Mouse (Mus musculus) urinary bladder, adult 2 months (tissue): ENCODE results near the gene E2f3. TPM values are rescaled to one million over a fixed set of nuclear protein-coding genes. Genes with fewer than 3 reads are reported as not detected.

ENCODE experiments used
- DNase-seq: peaks from one replicate; pipeline ENCODE4 v3.0.0; 2022; ENCODE audit warnings: low spot score
- polyA plus RNA-seq: library from polyadenylated mRNA; depleted of rRNA; stranded (reverse); fragments of >200 nt; gene quantifications from 2 replicates; pipeline ENCODE4 v1.2.3, GENCODE M21; 2012; rRNA removed

The E2f3 gene
- polyA plus RNA-seq, 1 experiment: 6.2 TPM

DNA sequence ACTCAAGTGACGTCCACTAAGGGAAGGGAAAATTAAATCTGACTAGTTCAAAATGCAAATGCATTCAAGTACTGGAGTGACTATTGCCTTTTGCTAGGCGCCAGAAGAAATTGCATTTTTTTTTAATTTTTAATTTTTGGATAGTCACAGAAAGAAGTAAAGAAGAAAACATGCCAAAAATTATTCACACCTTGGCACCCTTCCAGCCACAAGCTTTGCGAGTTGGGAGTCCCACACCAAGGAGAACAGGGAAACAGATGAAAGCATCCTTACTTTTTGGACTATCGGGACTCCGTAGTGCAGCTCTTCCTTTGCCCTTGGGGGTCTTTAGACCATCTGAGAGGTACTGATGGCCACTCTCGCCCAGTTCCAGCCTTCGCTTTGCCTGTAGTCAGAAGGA is 66.0 kb downstream of the E2f3 start:
- no peak for DNase-seq

DNA sequence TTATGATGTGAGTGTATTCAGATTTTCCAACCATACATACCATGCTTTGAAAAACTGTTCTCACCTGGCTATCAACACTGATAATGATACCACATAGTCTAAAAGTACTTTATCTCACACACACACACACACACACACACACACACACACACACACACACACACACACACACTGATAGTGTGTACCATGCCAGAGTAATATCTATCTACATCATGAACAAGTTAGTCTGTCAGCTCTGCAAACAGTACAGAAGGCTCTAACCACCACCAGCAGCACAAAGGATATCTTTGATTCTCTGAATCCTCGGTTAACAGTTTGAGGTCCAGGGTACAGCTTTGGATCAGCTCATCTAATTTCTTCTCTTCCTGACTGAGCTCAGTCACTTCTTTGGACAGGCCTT is 69.3 kb downstream of the E2f3 start:
- DNase-seq: no peak

DNA sequence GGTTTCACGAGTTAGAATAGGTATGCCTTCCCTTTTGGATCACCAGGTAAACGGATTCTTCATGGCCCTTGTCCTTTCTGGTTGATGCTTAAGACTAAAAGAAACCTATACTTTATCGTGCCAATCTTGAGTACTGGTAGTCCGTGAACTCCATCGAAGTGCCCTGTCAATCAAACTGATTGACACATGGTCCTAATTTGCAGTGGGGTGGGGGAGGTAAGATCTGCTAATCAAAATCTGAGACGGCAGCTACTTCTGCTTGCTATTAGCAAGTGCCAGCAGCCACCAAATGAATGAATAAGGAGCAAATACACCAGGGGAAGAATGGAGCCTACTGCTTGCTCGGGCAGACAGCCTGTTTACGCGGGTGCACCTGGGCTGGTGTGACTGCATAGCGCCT is 72.3 kb downstream of the E2f3 start:
- no peak for DNase-seq

DNA sequence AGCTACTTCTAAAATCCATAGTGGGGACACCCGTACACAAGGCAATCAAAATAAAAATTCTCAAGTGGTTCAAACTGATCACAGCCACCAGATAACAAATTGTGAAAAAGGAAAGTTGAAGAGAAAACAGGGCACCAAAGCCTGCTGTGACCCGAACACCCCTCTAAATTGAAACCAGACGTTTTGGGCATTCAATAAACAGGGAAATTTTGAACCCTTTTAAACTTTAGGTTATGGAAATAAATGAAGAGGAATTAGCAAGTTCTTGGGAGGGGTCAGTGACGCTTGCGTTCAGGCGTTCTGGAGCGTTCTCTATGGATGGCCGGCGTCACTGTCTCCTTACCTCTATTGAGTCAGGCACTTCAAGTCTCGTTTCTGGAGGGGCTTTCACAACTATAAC is 72.8 kb downstream of the E2f3 start:
- no peak for DNase-seq

DNA sequence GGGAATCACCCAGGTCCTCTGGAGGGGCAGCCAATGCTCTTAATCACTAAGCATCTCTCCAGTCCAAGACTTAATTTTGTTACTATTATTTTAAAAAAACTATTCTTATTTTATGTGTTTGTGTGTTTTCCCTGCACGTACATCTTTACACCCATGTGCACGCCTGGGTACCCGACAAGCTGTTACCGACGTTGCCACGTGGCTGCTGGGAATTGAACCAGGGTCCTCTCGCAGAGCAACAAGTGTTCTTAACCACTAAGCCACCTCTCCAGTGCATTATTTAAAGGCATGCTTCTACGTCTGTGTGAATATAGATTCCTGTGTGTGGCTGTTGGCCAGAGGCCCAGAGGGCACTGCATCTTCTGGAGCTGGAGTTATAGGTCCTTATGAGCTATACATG is 73.6 kb downstream of the E2f3 start:
- no peak for DNase-seq

DNA sequence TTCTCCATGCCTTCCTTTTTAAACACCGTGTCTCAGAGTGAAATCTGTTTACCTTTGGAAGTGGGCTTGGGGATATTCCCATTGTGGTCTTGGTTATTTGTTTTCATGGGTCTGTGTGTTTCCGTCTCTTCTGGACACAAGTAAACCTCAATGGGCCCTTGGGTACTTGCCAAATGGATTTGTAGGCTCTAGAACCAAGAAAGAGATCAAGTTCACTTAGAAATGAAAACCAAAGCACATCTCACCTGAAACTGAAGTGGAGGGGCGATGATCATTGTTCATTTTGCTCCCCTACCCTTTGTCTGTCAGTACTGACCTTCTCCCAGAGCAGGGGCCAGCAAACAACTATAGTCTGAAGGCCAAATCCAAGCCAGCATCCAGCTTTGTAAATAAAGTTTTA is 74.7 kb downstream of the E2f3 start:
- no peak for DNase-seq

DNA sequence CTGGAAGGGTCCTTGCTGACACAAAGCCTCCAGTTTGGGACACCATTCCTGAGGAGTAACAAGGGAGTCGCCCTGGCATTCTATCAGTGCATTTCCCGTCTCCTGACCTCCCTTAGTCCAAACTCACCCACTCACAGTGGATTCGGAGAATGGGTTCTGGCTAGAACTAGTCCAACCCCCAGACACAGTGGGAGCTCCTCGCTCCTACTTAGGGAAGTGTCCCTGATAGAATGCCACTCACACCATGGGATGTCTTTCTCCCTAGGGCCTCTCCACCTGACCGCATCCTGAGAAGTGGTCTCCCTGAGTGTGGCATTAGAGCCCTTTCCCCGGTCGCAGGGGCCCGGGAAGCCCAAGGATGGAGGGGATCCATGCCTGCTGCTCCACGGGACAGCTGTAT is 77.4 kb downstream of the E2f3 start:
- no peak for DNase-seq

DNA sequence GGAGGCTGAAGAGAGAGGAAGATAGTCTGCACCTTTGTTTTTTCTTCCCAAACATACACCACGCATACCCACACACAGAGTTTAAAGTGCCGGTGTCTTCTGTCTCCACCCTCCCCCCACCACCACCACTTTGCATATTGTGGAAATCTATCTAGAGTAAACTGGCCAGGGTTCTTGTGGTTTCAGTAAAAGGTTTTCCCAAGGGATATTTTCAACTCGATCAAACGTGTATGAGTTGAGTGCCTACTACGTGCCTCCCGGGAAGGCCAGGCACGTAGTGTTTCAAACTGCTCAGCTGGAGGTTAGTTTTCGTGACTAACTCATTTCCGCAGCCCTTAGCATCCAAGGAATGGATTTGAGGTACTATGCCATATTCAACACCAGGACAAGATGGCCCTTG is 77.9 kb downstream of the E2f3 start:
- no peak for DNase-seq

DNA sequence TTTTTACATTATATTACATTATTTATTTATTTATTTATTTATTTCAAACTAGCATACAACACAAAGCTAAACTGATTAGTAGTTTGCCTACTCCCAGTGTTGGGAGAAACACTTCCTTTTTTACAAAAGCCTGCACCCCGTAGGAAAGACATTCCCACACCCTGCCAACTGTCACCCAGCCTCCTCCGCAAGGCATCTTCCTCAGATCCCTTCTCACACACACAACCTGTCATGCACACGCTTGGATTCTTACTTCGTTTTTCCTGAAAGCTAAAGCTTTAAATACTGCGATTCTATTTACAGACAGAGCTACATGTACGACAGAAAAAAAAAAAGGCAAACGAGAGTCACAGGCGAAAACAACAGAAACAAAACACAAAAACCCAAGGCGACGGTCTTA is 79.1 kb downstream of the E2f3 start:
- DNase-seq: no peak

DNA sequence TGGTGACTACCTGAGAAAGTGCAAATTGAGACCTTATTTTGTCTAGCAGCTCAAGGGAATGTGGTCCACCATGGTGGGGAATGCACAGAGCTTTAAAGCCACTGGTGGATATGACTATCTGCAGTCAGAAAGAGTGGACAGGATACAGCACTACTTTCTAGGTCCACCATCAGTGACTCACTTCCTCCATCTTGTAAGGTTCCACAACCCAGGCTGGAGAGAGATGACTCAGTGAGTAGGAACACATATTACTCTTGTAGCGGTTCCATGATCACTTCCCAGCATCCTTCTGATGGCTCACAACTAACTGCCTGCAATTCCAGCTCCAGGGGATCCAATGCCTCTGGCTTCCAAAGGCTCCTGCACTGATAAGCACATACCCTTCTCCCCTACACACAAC is 82.5 kb downstream of the E2f3 start:
- DNase-seq: no peak

DNA sequence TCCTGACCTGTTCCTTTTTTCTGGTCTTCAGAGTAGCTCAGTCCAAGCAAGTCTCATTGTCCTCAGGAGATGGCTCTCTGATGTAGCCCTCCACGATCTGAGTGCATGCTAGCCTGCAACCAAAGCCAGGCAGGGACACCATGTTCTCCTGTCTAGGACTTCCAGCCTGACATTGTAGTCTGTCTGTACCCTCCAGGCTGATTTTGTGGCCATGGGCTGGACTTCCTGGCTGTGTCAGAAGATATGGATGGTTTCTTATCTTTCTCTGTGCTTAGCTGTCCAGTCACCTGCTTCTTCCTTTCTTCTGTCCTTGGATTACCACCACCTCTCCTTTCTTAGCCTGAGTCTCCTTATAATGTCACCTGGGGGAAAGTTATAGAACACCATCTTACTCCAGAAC is 83.2 kb downstream of the E2f3 start:
- no peak for DNase-seq

DNA sequence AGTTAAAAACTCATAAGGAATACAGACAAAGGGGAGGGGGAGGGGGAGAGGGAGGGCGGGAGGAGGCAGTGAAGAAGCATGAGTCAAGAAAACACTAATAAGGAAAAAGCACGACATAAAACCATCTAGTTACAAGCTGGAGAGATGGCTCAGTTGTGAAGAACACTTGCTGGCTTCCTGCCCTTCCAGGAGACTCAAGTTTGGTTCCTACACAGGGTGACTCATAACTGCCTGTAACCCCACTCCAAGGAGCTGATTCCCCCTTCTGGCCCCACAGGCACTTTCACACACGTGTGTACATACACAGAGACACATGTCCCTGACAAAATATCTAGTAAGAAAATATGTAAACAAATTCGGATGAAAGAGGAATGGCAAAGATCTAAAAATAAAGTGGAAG is 84.2 kb downstream of the E2f3 start:
- no peak for DNase-seq

DNA sequence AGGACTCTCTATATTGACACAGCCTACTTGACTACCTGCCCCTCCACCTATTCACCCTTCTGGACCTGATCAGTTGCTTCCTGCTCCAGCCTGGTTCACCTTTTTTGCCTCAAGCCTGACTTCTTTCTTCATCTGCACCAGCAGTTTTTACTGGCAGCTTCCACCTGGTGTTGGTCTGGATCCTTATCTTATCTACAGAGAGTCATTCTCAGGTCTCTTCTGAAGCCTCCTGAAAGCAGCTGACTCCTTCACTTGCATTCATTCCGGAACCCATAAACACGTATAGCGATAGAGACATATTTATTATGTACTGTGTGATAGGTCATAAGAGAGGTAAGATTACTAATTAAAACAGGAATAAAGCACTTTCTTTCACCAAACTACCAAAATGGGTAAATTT is 119.1 kb downstream of the E2f3 start:
- no peak for DNase-seq

DNA sequence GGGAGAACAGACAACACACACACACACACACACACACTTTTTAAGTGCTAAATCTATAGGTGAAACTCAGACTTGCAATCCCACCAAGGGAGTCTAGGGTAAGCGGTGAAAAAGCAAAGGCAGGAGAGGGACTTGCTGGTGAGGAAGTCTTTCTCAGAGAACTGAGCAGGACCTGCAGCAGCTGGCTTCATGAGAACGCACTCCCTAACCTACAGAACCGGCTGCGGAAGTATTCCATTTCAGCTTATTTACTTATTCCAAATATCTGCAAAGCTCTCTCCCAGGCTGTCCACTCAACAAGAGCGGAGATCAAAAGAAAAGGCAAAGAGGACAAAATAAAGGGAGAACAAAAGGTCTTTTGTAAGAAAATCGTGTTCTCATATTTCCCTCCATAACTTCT is 121.5 kb downstream of the E2f3 start:
- DNase-seq: no peak

DNA sequence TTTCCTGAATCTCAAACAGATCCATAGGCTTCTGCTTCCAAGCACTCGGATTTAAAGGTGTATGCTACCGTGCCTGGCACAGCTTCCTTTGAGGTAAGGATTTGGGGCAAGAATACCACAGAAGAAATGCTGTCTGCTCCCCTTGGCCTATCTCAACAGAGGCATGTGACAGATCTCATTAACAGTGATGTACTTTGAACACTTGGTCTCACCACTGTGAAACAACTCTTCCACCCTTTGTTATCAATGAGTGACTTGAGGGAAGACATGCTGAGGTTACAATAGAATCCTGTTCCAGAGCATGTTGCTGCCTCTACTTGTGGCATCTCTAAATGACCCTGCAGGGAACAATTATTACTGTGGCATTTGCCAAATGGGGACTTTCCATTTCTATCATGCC is 125.8 kb downstream of the E2f3 start:
- no peak for DNase-seq

DNA sequence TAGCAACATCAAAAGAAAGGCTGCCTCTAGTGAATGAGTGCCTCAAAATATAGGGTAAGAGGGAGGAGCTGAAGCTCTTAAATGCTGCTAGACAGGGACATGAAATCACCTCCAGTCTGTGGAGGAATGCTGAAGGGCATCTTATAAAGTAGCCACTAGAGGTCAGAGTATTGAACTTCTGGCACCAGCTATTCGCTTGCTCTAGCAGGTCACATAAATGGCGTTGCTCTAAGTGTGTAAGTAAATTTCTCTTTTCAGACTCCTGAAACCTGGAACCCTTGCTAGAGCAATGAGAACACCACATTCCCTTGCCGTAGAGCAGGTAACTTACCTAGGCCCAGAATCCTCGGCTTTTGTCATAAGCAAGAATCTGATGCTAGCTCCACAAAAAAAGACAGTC is 128.4 kb downstream of the E2f3 start:
- no peak for DNase-seq

Other genes with a start within 250 kb of the E2f3 start
- 6.9 and 10.0 TPM in 2 replicates for gene Cdkal1, start 130.4 kb downstream of the E2f3 start, polyA plus RNA-seq
- gene Mboat1, start 150.4 kb upstream of the E2f3 start, polyA plus RNA-seq: 11.3 and 12.7 TPM in 2 replicates